Mouse (Mus musculus) CD4-positive, CD25-positive, alpha-beta regulatory T cell, adult 2 months (primary cell): ENCODE results near the gene Smurf1.

Experiments used
- DNase-seq: peaks from one replicate; pipeline ENCODE4 v3.0.0-alpha.2; 2012; ENCODE audit warnings: low read depth, low spot score

The Smurf1 gene

GRCm38 (mm10) chr5:144870782-144871181, 94.9 kb downstream of the Smurf1 start:
- DNase-seq = no peak

- no peak for DNase-seq
These were observed 96.2 kb downstream of the Smurf1 start for GRCm38 (mm10) chr5:144869466-144869865.

GRCm38 (mm10) chr5:144866923-144867322, 98.7 kb downstream of the Smurf1 start:
- peak; percentile 43 for DNase-seq

- no peak for DNase-seq
These were observed 104.7 kb downstream of the Smurf1 start for GRCm38 (mm10) chr5:144860913-144861312.

- no peak for DNase-seq
These were observed 106.4 kb downstream of the Smurf1 start for GRCm38 (mm10) chr5:144859284-144859683.

GRCm38 (mm10) chr5:144858527-144858926, 107.1 kb downstream of the Smurf1 start:
- no peak for DNase-seq

- no peak for DNase-seq
These were observed 109.7 kb downstream of the Smurf1 start for GRCm38 (mm10) chr5:144855936-144856335.

- DNase-seq = no peak
These were observed 111.7 kb downstream of the Smurf1 start for GRCm38 (mm10) chr5:144853931-144854330.

GRCm38 (mm10) chr5:144851820-144852219, 113.8 kb downstream of the Smurf1 start:
- no peak for DNase-seq

GRCm38 (mm10) chr5:144849932-144850331, 115.7 kb downstream of the Smurf1 start:
- DNase-seq = no peak

GRCm38 (mm10) chr5:144848735-144849134, 116.9 kb downstream of the Smurf1 start:
- no peak for DNase-seq

GRCm38 (mm10) chr5:144845352-144845751, 120.3 kb downstream of the Smurf1 start:
- DNase-seq = no peak

GRCm38 (mm10) chr5:144836100-144836499, 129.5 kb downstream of the Smurf1 start:
- DNase-seq = peak; percentile 39

GRCm38 (mm10) chr5:144831840-144832469, 133.7 kb downstream of the Smurf1 start:
- no peak for DNase-seq

GRCm38 (mm10) chr5:144829631-144830030, 136.0 kb downstream of the Smurf1 start:
- DNase-seq = no peak

GRCm38 (mm10) chr5:144828365-144829102, 137.1 kb downstream of the Smurf1 start:
- DNase-seq = no peak
